Mouse (Mus musculus): ENCODE data around the gene Dhrs7.

DNA sequence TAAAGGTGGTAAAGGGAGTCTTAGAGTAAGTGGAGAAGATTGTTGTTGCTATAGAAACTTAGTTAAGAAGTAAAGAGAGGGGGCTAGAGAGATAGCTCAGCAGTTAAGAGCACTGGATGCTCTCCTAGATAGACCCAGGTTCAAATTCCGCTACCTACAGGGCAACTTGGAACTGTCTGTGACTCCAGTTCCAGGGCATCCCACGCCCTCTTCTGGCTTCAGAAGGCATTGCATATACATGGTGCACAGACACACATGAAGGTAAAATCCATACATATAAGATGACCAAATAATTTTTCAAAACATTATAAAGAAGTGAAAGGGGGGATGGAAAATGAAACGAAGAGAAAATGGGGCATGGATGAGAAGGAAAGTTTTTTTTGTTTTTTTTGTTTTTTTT, 14.9 kb upstream of the Dhrs7 start:
- TF ChIP-seq CTCF (IDR thresholded peaks at IDR 0.05; ENCODE audit: low read depth, low read length) = 0 out of 2 replicates have a peak, but pooled peaks have one; percentile 16
- TF ChIP-seq GATA1 (IDR thresholded peaks at IDR 0.05; ENCODE audit: borderline replicate concordance, low read length) = no peak

Data from G1E (cell line).